Mouse (Mus musculus) brain, embryonic 14.5 days (tissue): ENCODE measurements around the gene Gm10840. TPM values are rescaled to one million over a fixed set of nuclear protein-coding genes. Genes with fewer than 3 reads are reported as not detected.
A peak's percentile ranks its signal among the peaks of the same experiment; 100 is the strongest.

Experiments used
- DNase-seq: peaks from one replicate; pipeline ENCODE4 v3.0.0-alpha.2; 2011; ENCODE audit warnings: low read depth
- CTCF ChIP-seq: fragments of 200-500 bp; IDR thresholded peaks from 2 replicates; pipeline ENCODE4 v1.5.1; 2012; ENCODE audit warnings: inconsistent platforms, mild to moderate bottlenecking, moderate library complexity, borderline replicate concordance; ENCODE audit not compliant: insufficient read depth, insufficient read length; ENCODE audit errors: extremely low read depth
- POLR2A ChIP-seq: fragments of 200-500 bp; IDR thresholded peaks from 2 replicates; pipeline ENCODE4 v1.6.1; 2012; ENCODE audit warnings: mild to moderate bottlenecking, inconsistent platforms, borderline replicate concordance; ENCODE audit not compliant: poor library complexity, insufficient read depth, insufficient read length, severe bottlenecking; ENCODE audit errors: extremely low read depth
- polyA plus RNA-seq: library from polyadenylated mRNA; depleted of rRNA; stranded (reverse); fragments of >200 nt; gene quantifications from 2 replicates; pipeline ENCODE4 v1.2.3, GENCODE M21; 2012

Gm10840 gene
- polyA plus RNA-seq, 1 experiment = not detected

DNA sequence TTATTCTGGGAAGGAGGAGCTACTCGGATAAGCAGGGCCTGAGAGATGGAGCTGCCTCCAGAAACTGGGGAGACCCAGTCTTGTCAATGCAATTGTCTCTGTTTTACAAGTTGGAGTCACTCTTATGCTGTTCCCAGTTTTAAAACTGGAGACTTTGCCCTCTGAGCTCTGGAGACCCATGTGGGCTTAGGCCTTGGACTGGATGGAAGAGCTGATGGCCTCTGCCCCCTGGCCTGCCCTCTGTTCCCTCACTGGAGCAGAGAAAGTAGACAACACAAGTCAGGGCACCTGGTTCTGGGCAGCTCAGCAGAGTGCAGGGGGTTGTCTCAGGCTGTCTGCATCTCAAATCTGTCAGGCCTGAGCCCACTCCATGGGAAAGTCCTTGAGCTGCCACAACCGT lies 5.9 kb upstream of the Gm10840 start:
- no peak for TF ChIP-seq POLR2A
- no peak for TF ChIP-seq CTCF

GRCm38 (mm10) chr11:106155761-106156160 lies 4.9 kb upstream of the Gm10840 start:
- TF ChIP-seq POLR2A (no peak), CTCF (no peak)
- DNase-seq = no peak

More for the DNA sequence above, 5.9 kb upstream of the Gm10840 start:
- DNase-seq = no peak

- TF ChIP-seq CTCF = no peak
- no peak for TF ChIP-seq POLR2A
- DNase-seq = no peak
Measured at GRCm38 (mm10) chr11:106156257-106156656, 4.4 kb upstream of the Gm10840 start.

- DNase-seq = no peak
- no peak for TF ChIP-seq POLR2A
Measured at GRCm38 (mm10) chr11:106157154-106157553, 3.5 kb upstream of the Gm10840 start.

GRCm38 (mm10) chr11:106158081-106158929 lies 2.3 kb upstream of the Gm10840 start:
- DNase-seq = peak; percentile 53
- TF ChIP-seq POLR2A (no peak), CTCF (peak; percentile 47; the same call in 1 of the 2 replicates)

DNA sequence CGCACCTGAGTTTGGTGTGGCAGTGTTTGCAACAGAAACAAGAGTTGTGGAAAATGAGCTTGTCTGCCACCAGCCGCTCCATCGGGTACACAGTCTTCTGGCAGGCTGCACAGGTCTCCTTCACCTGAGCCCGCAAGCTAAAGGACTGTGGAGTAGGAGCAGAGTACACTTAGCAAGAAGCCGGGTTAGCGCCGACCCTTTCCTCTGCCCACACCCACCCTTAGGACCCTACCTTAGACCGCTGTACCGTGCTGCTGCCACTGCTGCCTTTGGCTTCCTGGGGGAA lies 1.8 kb upstream of the Gm10840 start:
- no peak for TF ChIP-seq POLR2A
- TF ChIP-seq CTCF = no peak
- no peak for DNase-seq

DNA sequence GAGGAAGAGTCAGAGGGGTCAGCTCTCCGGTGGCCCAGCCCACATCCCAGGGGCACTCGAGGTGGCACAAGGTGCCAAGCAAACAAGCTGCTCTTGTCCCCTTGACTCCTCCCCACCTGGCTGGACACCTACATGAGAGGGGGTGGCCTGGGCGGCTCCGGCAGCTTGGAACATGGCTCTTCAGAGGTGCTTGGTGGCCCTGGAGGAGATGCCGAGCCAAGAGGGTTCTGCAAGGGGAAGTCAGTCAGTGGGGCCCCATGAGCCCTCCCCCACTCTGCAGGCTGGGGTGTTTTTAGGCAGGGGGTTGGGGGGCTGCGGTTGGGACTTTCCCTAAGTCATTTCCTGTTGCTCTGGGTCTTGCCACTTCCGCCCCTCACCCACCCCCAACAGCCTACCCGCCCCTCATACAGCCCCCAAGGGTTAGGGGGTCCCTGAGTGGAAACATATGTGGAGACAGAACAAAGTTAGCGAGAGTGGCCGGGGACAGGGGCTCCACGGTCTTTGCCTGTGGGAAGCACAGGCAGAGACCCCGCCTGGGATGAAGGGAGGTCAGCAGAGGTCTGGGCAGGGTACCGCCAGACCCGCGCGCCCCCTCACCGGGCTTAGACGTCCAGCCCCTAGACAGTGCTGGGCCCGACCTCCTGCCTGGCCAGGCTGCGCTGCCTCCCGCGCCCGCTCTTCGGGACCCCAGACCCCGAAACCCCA lies 1.3 kb upstream of the Gm10840 start:
- DNase-seq = peak; percentile 44
- no peak for TF ChIP-seq POLR2A
- no peak for TF ChIP-seq CTCF

GRCm38 (mm10) chr11:106159921-106160840 lies 469 bp upstream of the Gm10840 start:
- peak; percentile 94 for DNase-seq
- TF ChIP-seq POLR2A (peak; percentile 85), CTCF (peak; percentile 17; the same call in 1 of the 2 replicates)

DNA sequence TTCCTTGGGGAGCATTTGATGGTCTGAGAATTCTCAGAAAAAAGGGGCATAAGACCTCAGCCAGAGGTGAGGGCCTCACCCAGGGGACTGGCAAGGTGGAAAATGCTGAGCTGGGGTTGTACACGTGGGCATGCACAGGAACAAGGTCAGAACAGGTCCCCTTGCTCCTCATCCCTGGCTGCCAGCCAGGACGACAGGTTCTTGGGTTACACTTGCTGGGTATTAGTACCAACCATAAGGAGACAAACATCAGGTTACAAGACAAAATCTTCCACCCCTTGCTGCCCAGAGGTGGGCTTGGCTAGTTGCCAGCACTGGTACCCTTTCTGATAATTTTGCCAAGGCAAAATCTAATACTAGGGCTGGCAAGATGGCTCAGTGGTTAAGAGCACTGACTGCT lies 1.6 kb downstream of the Gm10840 start:
- TF ChIP-seq POLR2A (no peak), CTCF (no peak)

DNA sequence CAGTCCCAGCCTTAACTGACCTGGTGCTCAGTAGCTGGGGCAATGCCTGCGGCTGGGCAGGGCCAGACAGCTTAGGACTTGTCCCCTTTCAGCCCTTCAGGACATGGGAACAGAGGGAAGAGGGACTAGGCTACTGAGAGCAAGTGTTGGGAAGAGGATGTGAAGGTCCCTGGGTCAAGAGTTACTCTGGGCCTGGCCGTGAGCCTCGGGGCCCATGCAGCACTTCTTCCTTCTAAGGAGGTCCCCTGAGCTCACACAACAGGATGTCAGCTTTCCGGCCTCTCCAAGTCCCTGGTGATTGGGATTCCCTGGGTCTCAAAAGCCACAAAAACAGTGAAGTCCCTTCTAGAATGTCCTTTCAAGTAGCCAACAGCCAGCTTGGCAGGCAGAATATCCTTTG lies 2.9 kb downstream of the Gm10840 start:
- no peak for DNase-seq
- no peak for TF ChIP-seq POLR2A
- no peak for TF ChIP-seq CTCF

More for the DNA sequence above, 1.6 kb downstream of the Gm10840 start:
- no peak for DNase-seq
